Mouse (Mus musculus) lung, adult 2 months (tissue): ENCODE results near the gene Sys1.

Source experiments
- CTCF ChIP-seq: fragments of 200-500 bp; IDR thresholded peaks from 2 replicates; pipeline ENCODE4 v1.5.1; 2011; ENCODE audit warnings: mild to moderate bottlenecking, low read length, control low read depth; ENCODE audit not compliant: insufficient read depth
- POLR2A ChIP-seq: fragments of 200-500 bp; IDR thresholded peaks from 2 replicates; pipeline ENCODE4 v1.6.1; 2011; ENCODE audit warnings: low read depth, mild to moderate bottlenecking, control low read depth, low read length, borderline replicate concordance; ENCODE audit errors: extremely low read depth

GRCm38 (mm10) chr2:164414581-164414980, 42.2 kb upstream of the Sys1 start:
- no peak for TF ChIP-seq CTCF
- no peak for TF ChIP-seq POLR2A
